Mouse (Mus musculus) mouse embryonic stem cell (cell line): Measurements from ENCODE around the gene Trappc4.
"Not testable (repeated sequence)": the region's sequence is repeated elsewhere in the genome, so short reads cannot be mapped to it uniquely, and the experiment has no call there.

Experiments used
- in situ Hi-C, 2 experiments: fragments of 300-500 bp; cut with MboI; formaldehyde crosslinking; loops; 1 replicate in 1 of 2; 3 replicates in 1 of 2; pipeline ENCODE4 v1.14.3; 2019 to 2020; ENCODE audit warnings: low sequenced_read_pairs in 2 of 2, low pct_unique_long_range_greater_than_20kb in 1 of 2, mixed read lengths in 1 of 2; ENCODE audit not compliant: unreplicated experiment in 1 of 2

The Trappc4 gene

GRCm38 (mm10) chr9:44376141-44376540, 31.3 kb downstream of the Trappc4 start:
- in situ Hi-C loops, result no loop called here

GRCm38 (mm10) chr9:44373386-44373785, 34.0 kb downstream of the Trappc4 start:
- in situ Hi-C loops, result no loop called here

- in situ Hi-C loops, result no loop called here
Observed at GRCm38 (mm10) chr9:44364480-44364879, 42.9 kb downstream of the Trappc4 start.

- in situ Hi-C loops, result not testable (repeated sequence)
Observed at GRCm38 (mm10) chr9:44361931-44362330, 45.5 kb downstream of the Trappc4 start.

GRCm38 (mm10) chr9:44361190-44361917, 46.0 kb downstream of the Trappc4 start, which contains the start of gene Vps11:
Gene Vps11, minus strand, starts transcription at chr9:44361670.
- in situ Hi-C loops, result no loop called here

- in situ Hi-C loops, result no loop called here
Observed at GRCm38 (mm10) chr9:44357207-44357606, 50.2 kb downstream of the Trappc4 start.
